Mouse (Mus musculus): ENCODE data around the gene Zfyve1. TPM values are rescaled to one million over a fixed set of nuclear protein-coding genes. Genes with fewer than 3 reads are reported as not detected.

Gene Zfyve1
- polyA plus RNA-seq, 2 experiments: 17.2 to 33.8 TPM

- no peaks in the 10 kb centered on the region for H3K27me3 ChIP-seq (ENCODE audit: control insufficient read depth, insufficient read depth, low read length)
- no peak overlapping the region for H3K9ac ChIP-seq (ENCODE audit: low read depth, low read length, severe bottlenecking)
- no peaks in the 10 kb centered on the region for H3K9me3 ChIP-seq (ENCODE audit: control insufficient read depth, low read length)
- H3K4me2 ChIP-seq (replicated peaks; ENCODE audit: low read depth, low read length, severe bottlenecking): no peak overlapping the region
- ATAC-seq (ENCODE audit: low FRiP score, low read depth): no peak
- no peak overlapping the region for H3K4me3 ChIP-seq (replicated peaks; ENCODE audit: low read length)
- no peak overlapping the region for H3K27ac ChIP-seq (replicated peaks; ENCODE audit: low read depth, low read length)
- no peak for DNase-seq (ENCODE audit: low spot score)
- H3K4me1 ChIP-seq (ENCODE audit: control insufficient read depth, insufficient read depth, low read length): no peaks in the 10 kb centered on the region
- WGBS: 85% methylated on average over 4 of the region's 4 CpGs
- TF ChIP-seq POLR2A (IDR thresholded peaks at IDR 0.05; ENCODE audit: borderline replicate concordance, extremely low read depth, insufficient read depth, insufficient read length): no peak
- peaks cover 88% of the 10 kb centered on the region for H3K36me3 ChIP-seq (ENCODE audit: control insufficient read depth, insufficient read depth, low read length)
Observed at GRCm38 (mm10) chr12:83553816-83554215, 43.2 kb downstream of the Zfyve1 start.

- H3K4me3 ChIP-seq (replicated peaks; ENCODE audit: low read length): no peak overlapping the region
- peaks cover 88% of the 10 kb centered on the region for H3K36me3 ChIP-seq (ENCODE audit: control insufficient read depth, insufficient read depth, low read length)
- WGBS: 92% methylated on average over 16 of the region's 16 CpGs
- no peaks in the 10 kb centered on the region for H3K9me3 ChIP-seq (ENCODE audit: control insufficient read depth, low read length)
- H3K27ac ChIP-seq (replicated peaks; ENCODE audit: low read depth, low read length): no peak overlapping the region
- no peak overlapping the region for H3K9ac ChIP-seq (ENCODE audit: low read depth, low read length, severe bottlenecking)
- H3K27me3 ChIP-seq (ENCODE audit: control insufficient read depth, insufficient read depth, low read length): no peaks in the 10 kb centered on the region
- no peak overlapping the region for H3K4me2 ChIP-seq (replicated peaks; ENCODE audit: low read depth, low read length, severe bottlenecking)
- no peaks in the 10 kb centered on the region for H3K4me1 ChIP-seq (ENCODE audit: control insufficient read depth, insufficient read depth, low read length)
- ATAC-seq (ENCODE audit: low FRiP score, low read depth): peak; percentile 60; the same call in 1 of the 2 replicates
- no peak for TF ChIP-seq POLR2A (IDR thresholded peaks at IDR 0.05; ENCODE audit: borderline replicate concordance, extremely low read depth, insufficient read depth, insufficient read length)
- no peak for DNase-seq (ENCODE audit: low spot score)
Observed at GRCm38 (mm10) chr12:83551305-83551704, 45.7 kb downstream of the Zfyve1 start.

GRCm38 (mm10) chr12:83544791-83545190 lies 52.2 kb downstream of the Zfyve1 start:
- Histone ChIP-seq H3K4me3 (replicated peaks; ENCODE audit: low read length) (no peak overlapping the region), H3K9me3 (ENCODE audit: control insufficient read depth, low read length) (no peaks in the 10 kb centered on the region), H3K4me1 (ENCODE audit: control insufficient read depth, insufficient read depth, low read length) (no peaks in the 10 kb centered on the region), H3K4me2 (replicated peaks; ENCODE audit: low read depth, low read length, severe bottlenecking) (no peak overlapping the region), H3K36me3 (ENCODE audit: control insufficient read depth, insufficient read depth, low read length) (peaks cover 63% of the 10 kb centered on the region), H3K27me3 (ENCODE audit: control insufficient read depth, insufficient read depth, low read length) (no peaks in the 10 kb centered on the region), H3K27ac (replicated peaks; ENCODE audit: low read depth, low read length) (no peak overlapping the region), H3K9ac (ENCODE audit: low read depth, low read length, severe bottlenecking) (no peak overlapping the region)
- no peak for ATAC-seq (ENCODE audit: low FRiP score, low read depth)
- no peak for TF ChIP-seq POLR2A (IDR thresholded peaks at IDR 0.05; ENCODE audit: borderline replicate concordance, extremely low read depth, insufficient read depth, insufficient read length)
- no peak for DNase-seq (ENCODE audit: low spot score)

DNA sequence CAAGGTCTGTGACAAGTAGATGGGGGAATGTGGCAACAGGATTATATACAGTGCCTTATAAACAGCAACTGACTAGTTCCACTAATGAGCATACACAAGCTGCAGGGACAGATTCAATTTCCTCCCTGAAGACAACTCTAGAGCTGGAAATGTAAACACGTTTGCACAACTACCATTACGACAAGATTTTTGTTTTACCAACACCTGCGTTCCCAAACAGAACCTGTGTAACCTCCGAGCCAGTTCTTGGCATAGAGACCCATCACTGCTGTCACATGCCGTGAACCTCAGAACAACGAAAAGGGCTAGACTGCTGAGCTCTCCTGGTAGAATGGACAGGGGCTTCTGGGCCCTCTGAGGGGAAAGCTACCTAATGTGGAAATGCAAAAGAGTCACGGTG lies 53.0 kb downstream of the Zfyve1 start:
- ATAC-seq (ENCODE audit: low FRiP score, low read depth): no peak
- Histone ChIP-seq H3K27ac (replicated peaks; ENCODE audit: low read depth, low read length) (no peak overlapping the region), H3K4me1 (ENCODE audit: control insufficient read depth, insufficient read depth, low read length) (no peaks in the 10 kb centered on the region), H3K9me3 (ENCODE audit: control insufficient read depth, low read length) (no peaks in the 10 kb centered on the region), H3K36me3 (ENCODE audit: control insufficient read depth, insufficient read depth, low read length) (peaks cover 63% of the 10 kb centered on the region), H3K4me2 (replicated peaks; ENCODE audit: low read depth, low read length, severe bottlenecking) (no peak overlapping the region), H3K9ac (ENCODE audit: low read depth, low read length, severe bottlenecking) (no peak overlapping the region), H3K27me3 (ENCODE audit: control insufficient read depth, insufficient read depth, low read length) (no peaks in the 10 kb centered on the region), H3K4me3 (replicated peaks; ENCODE audit: low read length) (no peak overlapping the region)
- no peak for DNase-seq (ENCODE audit: low spot score)
- 74% methylated on average over 7 of the region's 7 CpGs for whole genome bisulfite sequencing
- TF ChIP-seq POLR2A (IDR thresholded peaks at IDR 0.05; ENCODE audit: borderline replicate concordance, extremely low read depth, insufficient read depth, insufficient read length): no peak

DNA sequence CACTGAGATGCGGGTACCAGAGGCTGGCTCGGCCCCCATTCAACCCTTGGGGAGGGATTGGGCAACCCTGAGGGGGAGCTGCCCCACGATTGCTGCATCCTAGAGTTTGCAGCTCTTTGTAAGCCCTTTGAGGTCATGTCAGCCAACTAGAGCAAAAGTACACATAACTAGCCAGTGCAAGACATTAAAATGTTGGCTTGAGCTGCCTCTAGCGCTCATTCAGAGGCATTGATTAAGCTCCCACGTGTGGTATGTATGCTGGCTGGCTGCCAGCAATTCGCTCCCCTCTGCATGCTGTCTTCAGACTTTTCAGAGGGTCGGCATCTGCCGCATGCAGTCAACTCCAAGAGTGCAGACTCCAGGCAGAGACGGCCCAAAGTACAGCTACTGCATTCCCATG lies 61.0 kb downstream of the Zfyve1 start:
- Histone ChIP-seq H3K4me3 (replicated peaks; ENCODE audit: low read length) (no peak overlapping the region), H3K27ac (replicated peaks; ENCODE audit: low read depth, low read length) (no peak overlapping the region), H3K27me3 (ENCODE audit: control insufficient read depth, insufficient read depth, low read length) (no peaks in the 10 kb centered on the region), H3K36me3 (ENCODE audit: control insufficient read depth, insufficient read depth, low read length) (peaks cover 72% of the 10 kb centered on the region), H3K9me3 (ENCODE audit: control insufficient read depth, low read length) (no peaks in the 10 kb centered on the region), H3K4me2 (replicated peaks; ENCODE audit: low read depth, low read length, severe bottlenecking) (no peak overlapping the region), H3K4me1 (ENCODE audit: control insufficient read depth, insufficient read depth, low read length) (peaks cover 6% of the 10 kb centered on the region; the same call in 1 of the 2 replicates), H3K9ac (ENCODE audit: low read depth, low read length, severe bottlenecking) (no peak overlapping the region)
- peak; percentile 55 for DNase-seq (ENCODE audit: low spot score)
- 43% methylated on average over 9 of the region's 9 CpGs for WGBS
- TF ChIP-seq POLR2A (IDR thresholded peaks at IDR 0.05; ENCODE audit: borderline replicate concordance, extremely low read depth, insufficient read depth, insufficient read length): no peak
- ATAC-seq (ENCODE audit: low FRiP score, low read depth): no peak

GRCm38 (mm10) chr12:83535428-83535827 lies 61.6 kb downstream of the Zfyve1 start:
- DNase-seq (ENCODE audit: low spot score) (no peak), ATAC-seq (ENCODE audit: low FRiP score, low read depth) (no peak)
- no peak for TF ChIP-seq POLR2A (IDR thresholded peaks at IDR 0.05; ENCODE audit: borderline replicate concordance, extremely low read depth, insufficient read depth, insufficient read length)
- H3K27ac ChIP-seq (replicated peaks; ENCODE audit: low read depth, low read length): no peak overlapping the region
- no peak overlapping the region for H3K4me2 ChIP-seq (replicated peaks; ENCODE audit: low read depth, low read length, severe bottlenecking)
- no peak overlapping the region for H3K4me3 ChIP-seq (replicated peaks; ENCODE audit: low read length)
- no peaks in the 10 kb centered on the region for H3K9me3 ChIP-seq (ENCODE audit: control insufficient read depth, low read length)
- H3K27me3 ChIP-seq (ENCODE audit: control insufficient read depth, insufficient read depth, low read length): no peaks in the 10 kb centered on the region
- H3K36me3 ChIP-seq (ENCODE audit: control insufficient read depth, insufficient read depth, low read length): peaks cover 66% of the 10 kb centered on the region
- no peak overlapping the region for H3K9ac ChIP-seq (ENCODE audit: low read depth, low read length, severe bottlenecking)
- 60% methylated on average over 11 of the region's 11 CpGs for WGBS
- peaks cover 6% of the 10 kb centered on the region; the same call in 1 of the 2 replicates for H3K4me1 ChIP-seq (ENCODE audit: control insufficient read depth, insufficient read depth, low read length)
